Mouse (Mus musculus) gastrocnemius, postnatal 36 days (tissue): ENCODE measurements around the gene Olfr1202. TPM values are rescaled to one million over a fixed set of nuclear protein-coding genes. Genes with fewer than 3 reads are reported as not detected.

ENCODE experiments used
- DNase-seq, 2 experiments: peaks; one replicate each; pipeline ENCODE4 v3.0.0; 2022
- intact Hi-C: fragments of 180-260 bp; cut with DNase I; formaldehyde crosslinking; loops from one replicate; pipeline ENCODE4 v1.15.1; 2025
- long read RNA-seq, 2 experiments: library from polyadenylated mRNA; stranded (forward); transcript quantifications; one replicate each; pipeline ENCODE4 v2.0.0; 2021
- total RNA-seq, 2 experiments: library from RNA; stranded (reverse); gene quantifications; 2 replicates each; pipeline ENCODE4 v1.2.3; 2021

Gene Olfr1202
- total RNA-seq = not detected
- long read RNA-seq, experiment 1 = 0 reads
- long read RNA-seq, experiment 2 = 0 reads

DNA sequence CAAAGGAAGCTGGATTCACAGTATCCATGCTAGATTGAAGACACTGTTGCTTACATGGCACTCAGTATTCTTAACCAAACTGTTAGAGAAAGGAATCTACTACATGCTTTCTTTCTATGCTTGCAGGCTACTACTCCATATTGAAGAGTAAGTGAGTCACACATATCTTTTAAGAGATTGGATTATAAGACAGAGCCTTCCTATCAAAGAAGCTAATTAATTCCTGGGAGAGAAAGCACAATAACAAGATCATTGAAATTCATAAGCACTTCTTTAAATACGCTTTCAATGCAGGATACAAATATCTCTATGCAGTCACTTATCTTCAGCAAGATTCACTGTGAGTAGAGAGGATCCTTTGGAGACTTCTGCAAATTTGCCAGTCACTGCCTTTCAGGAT is at the start of gene Olfr1202:
Olfr1202 (plus strand) TSS at position 301 of the 400 bp plus-strand sequence.
- intact Hi-C loops = no loop called here
- no peak for DNase-seq

DNA sequence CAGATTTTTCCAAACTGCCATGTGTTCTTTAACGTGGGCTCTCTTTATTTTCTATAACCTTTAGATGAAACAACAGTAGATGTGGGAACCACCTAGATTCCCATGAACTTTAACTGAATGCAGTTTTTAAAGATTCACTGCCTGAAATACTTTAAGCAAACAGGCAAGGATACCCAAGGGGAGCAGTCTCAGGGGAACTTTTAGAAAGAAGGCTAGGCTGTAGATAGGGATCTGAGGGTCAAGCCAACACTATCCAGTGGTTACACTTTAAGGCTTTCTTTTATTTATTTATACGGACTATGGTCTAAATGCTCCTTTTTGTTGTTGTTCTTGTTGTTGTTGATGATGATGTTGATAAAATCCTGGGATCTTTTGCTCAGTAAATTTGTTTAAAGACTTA is 43.9 kb upstream of the Olfr1202 start, which contains the start of gene Olfr1200:
Olfr1200 (minus strand) TSS at position 101 of the 400 bp plus-strand sequence.
- intact Hi-C loops = no loop called here
- no peak for DNase-seq

DNA sequence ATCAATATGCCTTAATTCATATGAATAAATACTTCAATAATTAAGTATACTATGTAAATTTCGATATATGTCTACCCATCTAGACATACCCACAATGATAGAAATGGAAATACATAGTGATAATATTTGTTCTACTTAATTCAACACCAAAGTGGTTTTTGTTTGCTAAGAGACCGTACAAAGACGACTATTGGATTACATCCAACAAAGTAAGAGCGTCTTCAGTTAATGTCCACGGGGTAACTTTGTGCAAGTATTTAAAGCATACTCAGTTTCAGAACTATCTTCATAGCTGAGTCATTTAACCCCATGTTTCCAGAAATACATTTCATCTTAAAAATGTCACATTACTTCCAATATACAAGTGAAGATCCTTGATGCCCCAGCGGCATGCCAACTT is 21.6 kb upstream of the Olfr1202 start, which contains the start of gene Olfr1201:
Olfr1201 (plus strand) TSS at position 301 of the 400 bp plus-strand sequence.
- intact Hi-C loops = no loop called here
- no peak for DNase-seq

DNA sequence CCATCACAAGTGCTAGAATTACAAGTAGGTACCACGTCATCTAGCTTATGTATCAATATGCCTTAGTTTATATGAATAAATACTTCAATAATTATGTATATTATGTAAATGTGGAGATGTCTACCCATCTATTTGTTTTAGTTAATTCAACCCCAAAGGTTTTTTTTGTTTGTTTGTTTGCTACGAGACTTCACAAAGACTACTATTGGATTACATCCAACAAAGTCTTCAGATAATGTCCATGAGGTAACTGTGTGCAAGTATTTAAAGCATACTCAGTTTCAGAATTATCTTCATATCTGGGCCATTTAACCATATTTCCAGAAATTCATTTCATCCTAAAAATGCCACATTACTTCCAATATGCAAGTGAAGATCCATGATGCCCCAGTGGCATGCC is 15.1 kb downstream of the Olfr1202 start, which contains the start of gene Olfr1205:
Olfr1205 (plus strand) TSS at position 301 of the 400 bp plus-strand sequence.
- intact Hi-C loops = no loop called here
- no peak for DNase-seq

DNA sequence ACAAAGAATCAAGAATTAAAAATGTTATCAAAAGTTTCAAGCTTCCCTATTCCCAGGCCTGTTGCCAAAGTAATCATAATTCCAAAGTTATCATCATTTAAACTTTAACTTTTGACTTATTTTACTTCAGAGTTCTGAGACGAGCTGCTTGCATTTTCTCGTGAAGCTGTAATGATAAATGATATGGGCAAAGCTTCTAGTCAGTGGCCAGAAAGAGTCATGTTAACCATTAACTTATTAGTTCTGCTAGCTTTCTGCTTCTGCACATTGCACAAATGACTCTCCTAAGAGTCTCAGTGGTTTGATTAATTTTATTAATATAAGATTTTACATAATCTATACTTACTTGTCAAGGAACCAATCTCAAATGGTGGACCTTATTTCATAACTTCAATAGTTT is 24.2 kb downstream of the Olfr1202 start:
- intact Hi-C loops = no loop called here

DNA sequence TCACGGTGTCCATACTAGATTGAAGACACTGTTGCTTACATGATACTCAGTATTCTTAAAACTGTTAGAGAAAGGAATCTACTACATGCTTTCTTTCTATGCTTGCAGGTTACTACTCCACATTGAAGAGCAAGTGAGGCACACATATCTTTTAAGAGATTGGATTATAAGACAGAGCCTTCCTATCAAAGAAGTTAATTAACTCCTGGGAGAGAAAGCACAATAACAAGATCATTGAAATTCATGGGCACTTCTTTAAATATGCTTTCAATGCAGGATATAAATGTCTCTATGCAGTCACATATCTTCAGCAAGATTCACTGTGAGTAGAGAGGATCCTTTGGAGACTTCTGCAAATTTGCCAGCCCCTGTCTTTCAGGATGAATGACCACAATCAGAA is 34.7 kb downstream of the Olfr1202 start, which contains the start of gene Olfr1204:
Olfr1204 (plus strand) TSS at position 301 of the 400 bp plus-strand sequence.
- intact Hi-C loops = no loop called here
- DNase-seq = no peak

More for the DNA sequence above, 24.2 kb downstream of the Olfr1202 start:
- DNase-seq = no peak

DNA sequence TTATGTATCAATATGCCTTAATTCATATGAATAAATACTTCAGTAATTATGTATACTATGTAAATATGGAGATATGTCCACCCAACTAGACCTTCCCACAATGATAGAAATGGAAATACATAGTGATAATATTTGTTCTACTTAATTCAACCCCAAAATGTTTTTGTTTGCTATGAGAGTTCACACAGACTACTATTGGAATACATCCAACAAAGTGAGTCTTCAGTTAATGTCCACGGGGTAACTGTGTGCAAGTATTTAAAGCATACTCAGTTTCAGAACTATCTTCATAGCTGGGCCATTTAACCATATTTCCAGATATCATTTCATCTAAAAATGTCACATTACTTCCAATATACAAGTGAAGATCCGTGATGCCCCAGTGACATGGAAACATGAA is 48.6 kb downstream of the Olfr1202 start, which contains the start of gene Olfr1206:
Olfr1206 (plus strand) TSS at position 301 of the 400 bp plus-strand sequence.
- intact Hi-C loops = no loop called here
- no peak for DNase-seq

Other genes with a start within 250 kb of the Olfr1202 start
- gene Olfr1189, start 228.0 kb upstream of the Olfr1202 start, total RNA-seq = not detected
- not detected for gene Olfr1191-ps1, start 174.0 kb upstream of the Olfr1202 start, total RNA-seq
- gene Olfr1192-ps1, start 166.0 kb upstream of the Olfr1202 start, total RNA-seq = not detected
- not detected for gene Olfr1193, start 138.9 kb upstream of the Olfr1202 start, total RNA-seq
- not detected for gene Olfr1195, start 125.3 kb upstream of the Olfr1202 start, total RNA-seq
- not detected for gene Olfr1196, start 109.9 kb upstream of the Olfr1202 start, total RNA-seq
- not detected for gene Olfr1197, start 82.1 kb upstream of the Olfr1202 start, total RNA-seq
- not detected for gene Olfr1198, start 63.1 kb upstream of the Olfr1202 start, total RNA-seq
- gene Olfr1199, start 54.0 kb upstream of the Olfr1202 start, total RNA-seq = not detected
- not detected for gene Olfr1200, start 44.0 kb upstream of the Olfr1202 start, total RNA-seq
- not detected for gene Olfr1201, start 21.5 kb upstream of the Olfr1202 start, total RNA-seq
- gene Olfr1205, start 15.2 kb downstream of the Olfr1202 start, total RNA-seq = not detected
- not detected for gene Olfr1204, start 34.8 kb downstream of the Olfr1202 start, total RNA-seq
- not detected for gene Olfr1206, start 48.7 kb downstream of the Olfr1202 start, total RNA-seq
- not detected for gene Olfr1208, start 87.8 kb downstream of the Olfr1202 start, total RNA-seq
- not detected for gene Olfr1209, start 100.7 kb downstream of the Olfr1202 start, total RNA-seq
- not detected for gene Olfr1211, start 123.6 kb downstream of the Olfr1202 start, total RNA-seq
- gene Olfr1212, start 139.5 kb downstream of the Olfr1202 start, total RNA-seq = not detected
- not detected for gene Gm13762, start 165.8 kb downstream of the Olfr1202 start, total RNA-seq
- gene Olfr1214, start 178.2 kb downstream of the Olfr1202 start, total RNA-seq = not detected
- gene Olfr1215, start 192.5 kb downstream of the Olfr1202 start, total RNA-seq = not detected
- not detected for gene Olfr1216, start 203.8 kb downstream of the Olfr1202 start, total RNA-seq
- not detected for gene Olfr1217, start 217.6 kb downstream of the Olfr1202 start, total RNA-seq
- not detected for gene Olfr1218, start 246.7 kb downstream of the Olfr1202 start, total RNA-seq